Comparison of ENCODE assay signal across 9 mouse cellular contexts in genomic region chr3:98062591-98063185, GRCm38 (mm10). TPM values are rescaled to one million over a fixed set of nuclear protein-coding genes. Genes with fewer than 3 reads are reported as not detected.
DNase-seq lines count a peak whose midpoint lies in the region; ATAC-seq and TF ChIP-seq lines count a peak whose summit lies in the region.
"Had no signal": no experiment of that assay in that cellular context is flagged by ENCODE, and none has a peak within 500 bp of the region (broad histone marks: within the 10 kb centered on the region; RNA-seq: fewer than 3 reads in every experiment).

No protein-coding gene starts in this region.

- H3K9ac ChIP-seq in intestine, embryonic 14.5 days (ENCODE audit: low read length), result no peak overlapping the region
- H3K9ac ChIP-seq in intestine, postnatal 0 days (ENCODE audit: low read depth, low read length), result no peak overlapping the region
- no peak overlapping the region for H3K9ac ChIP-seq in midbrain, embryonic 11.5 days (ENCODE audit: low read length)

- no peak for ATAC-seq in intestine, embryonic 14.5 days (replicated peaks; ENCODE audit: low FRiP score, low TSS enrichment, low read depth)
- ATAC-seq in intestine, postnatal 0 days, result no peak
- peak; percentile 49 for ATAC-seq in activated CD4-positive, CD25-positive, alpha-beta regulatory T cell, adult 4 months
- ATAC-seq in midbrain, embryonic 11.5 days (ENCODE audit: low FRiP score), result no peak

- H3K27ac ChIP-seq in intestine, embryonic 14.5 days (ENCODE audit: low read depth), result peak overlapping the region; percentile 92
- no peak overlapping the region for H3K27ac ChIP-seq in intestine, postnatal 0 days (ENCODE audit: low read depth, low read length)
- H3K27ac ChIP-seq in hindbrain, embryonic 10.5 days, result peak overlapping the region; percentile 79
- peak overlapping the region; percentile 31; the same call in 1 of the 2 replicates for H3K27ac ChIP-seq in midbrain, embryonic 11.5 days (ENCODE audit: low read depth, low read length)

- peaks cover 71% of the 10 kb centered on the region for H3K4me1 ChIP-seq in intestine, embryonic 14.5 days (replicated peaks; ENCODE audit: control insufficient read depth, insufficient read depth, low read length)
- no peaks in the 10 kb centered on the region; the same call in 1 of the 2 replicates for H3K4me1 ChIP-seq in intestine, postnatal 0 days (replicated peaks; ENCODE audit: control insufficient read depth, insufficient read depth, low read length)
- H3K4me1 ChIP-seq in hindbrain, embryonic 10.5 days (replicated peaks), result peaks cover 41% of the 10 kb centered on the region
- H3K4me1 ChIP-seq in midbrain, embryonic 11.5 days (ENCODE audit: control insufficient read depth, insufficient read depth, low read length), result peaks cover 28% of the 10 kb centered on the region

- H3K36me3 ChIP-seq in intestine, embryonic 14.5 days (ENCODE audit: control insufficient read depth, insufficient read depth, low read length), result no peaks in the 10 kb centered on the region
- H3K36me3 ChIP-seq in intestine, postnatal 0 days (ENCODE audit: control insufficient read depth, insufficient read depth), result no peaks in the 10 kb centered on the region
- H3K36me3 ChIP-seq in hindbrain, embryonic 10.5 days, result peaks cover 6% of the 10 kb centered on the region; the same call in 1 of the 2 replicates
- no peaks in the 10 kb centered on the region for H3K36me3 ChIP-seq in midbrain, embryonic 11.5 days (ENCODE audit: control insufficient read depth, insufficient read depth, low read length)
- H3K36me3 ChIP-seq: G1E had no signal

- H3K4me3 ChIP-seq in intestine, embryonic 14.5 days (ENCODE audit: low read depth, low read length), result no peak overlapping the region
- H3K4me3 ChIP-seq in intestine, postnatal 0 days (ENCODE audit: low read depth, low read length), result no peak overlapping the region
- no peak overlapping the region for H3K4me3 ChIP-seq in hindbrain, embryonic 10.5 days
- no peak overlapping the region for H3K4me3 ChIP-seq in midbrain, embryonic 11.5 days (ENCODE audit: low read depth, low read length)

- peak overlapping the region; percentile 6; the same call in 1 of the 2 replicates for H3K4me2 ChIP-seq in intestine, embryonic 14.5 days (ENCODE audit: low read length)
- no peak overlapping the region for H3K4me2 ChIP-seq in intestine, postnatal 0 days (replicated peaks; ENCODE audit: low read depth)
- H3K4me2 ChIP-seq in midbrain, embryonic 11.5 days, result no peak overlapping the region

- TF ChIP-seq CTCF in intestine, postnatal 0 days (IDR thresholded peaks at IDR 0.05; ENCODE audit: low read depth), result no peak

- H3K27me3 ChIP-seq in intestine, embryonic 14.5 days (replicated peaks; ENCODE audit: control insufficient read depth, insufficient read depth, low read length), result no peaks in the 10 kb centered on the region
- H3K27me3 ChIP-seq in intestine, postnatal 0 days (replicated peaks; ENCODE audit: control insufficient read depth, insufficient read depth, low read length), result no peaks in the 10 kb centered on the region
- no peaks in the 10 kb centered on the region for H3K27me3 ChIP-seq in hindbrain, embryonic 10.5 days (ENCODE audit: insufficient read depth, poor library complexity, severe bottlenecking)
- H3K27me3 ChIP-seq in midbrain, embryonic 11.5 days (ENCODE audit: control insufficient read depth, insufficient read depth, low read length), result no peaks in the 10 kb centered on the region; the same call in 1 of the 2 replicates

- no peaks in the 10 kb centered on the region for H3K9me3 ChIP-seq in intestine, embryonic 14.5 days (ENCODE audit: control insufficient read depth, low read length)
- no peaks in the 10 kb centered on the region for H3K9me3 ChIP-seq in intestine, postnatal 0 days (ENCODE audit: control insufficient read depth)
- H3K9me3 ChIP-seq in hindbrain, embryonic 10.5 days, result no peaks in the 10 kb centered on the region
- no peaks in the 10 kb centered on the region for H3K9me3 ChIP-seq in midbrain, embryonic 11.5 days (ENCODE audit: control insufficient read depth, low read length)

- 26% methylated on average over 1 of the region's 1 CpGs for WGBS in intestine, embryonic 14.5 days
- WGBS in intestine, postnatal 0 days, result 75% methylated on average over 1 of the region's 1 CpGs
- WGBS in hindbrain, embryonic 10.5 days, result 79% methylated on average over 1 of the region's 1 CpGs
- WGBS in midbrain, embryonic 11.5 days, result 81% methylated on average over 1 of the region's 1 CpGs

- DNase-seq in intestine, embryonic 14.5 days (ENCODE audit: low spot score), result no peak
- DNase-seq in hindbrain, embryonic 10.5 days (ENCODE audit: low spot score), result no peak
- no peak for DNase-seq in midbrain, embryonic 11.5 days (ENCODE audit: low spot score, missing footprints)
- DNase-seq in adrenal gland, postnatal 36 days, result no peak
- DNase-seq in adrenal gland, adult 8-10 months, result no peak
- no peak for DNase-seq in kidney, adult 11 months

RNA-seq across cellular contexts. Expression of gene Notch2, which starts 49.4 kb away (rescaled TPM):
- polyA plus RNA-seq in intestine, embryonic 14.5 days (2014; fragmentation: Nextera tagmentation; extraction: Ambion mirVana), result 30.0 and 30.8 TPM in 2 replicates
- 4.9 and 5.1 TPM in 2 replicates for polyA plus RNA-seq in intestine, postnatal 0 days (2015; fragmentation: Nextera tagmentation; extraction: Ambion mirVana)
- 10 to 100 TPM; 14.1 to 17.5 TPM for polyA plus RNA-seq in activated CD4-positive, CD25-positive, alpha-beta regulatory T cell, adult 4 months (2017; shearing (Covaris generic))
- polyA plus RNA-seq in hindbrain, embryonic 10.5 days (2016; fragmentation: Nextera tagmentation; extraction: Ambion mirVana), result 15.6 and 18.0 TPM in 2 replicates
- polyA plus RNA-seq in midbrain, embryonic 11.5 days (2014; fragmentation: Nextera tagmentation; extraction: Ambion mirVana), result 17.0 and 17.6 TPM in 2 replicates
- 10 to 100 TPM; 66.1 to 76.2 TPM for total RNA-seq in adrenal gland, postnatal 36 days (2021)
- 10 to 100 TPM; 73.6 to 99.3 (median 77.1) TPM for total RNA-seq in adrenal gland, adult 8-10 months (2022)
- polyA plus RNA-seq: G1E had no signal
